Mouse (Mus musculus) midbrain, embryonic 11.5 days (tissue): ENCODE results near the gene Zfp160. TPM values are rescaled to one million over a fixed set of nuclear protein-coding genes. Genes with fewer than 3 reads are reported as not detected.
"Not testable (repeated sequence)": the region's sequence is repeated elsewhere in the genome, so short reads cannot be mapped to it uniquely, and the experiment has no call there.

Experiments used
- ATAC-seq: fragments of 200-750 bp; cut with Nextera tagmentation; 2 replicates; pipeline ENCODE4 v1.8.0; 2017; ENCODE audit warnings: moderate TSS enrichment, moderate library complexity; ENCODE audit not compliant: low FRiP score
- DNase-seq: peaks from one replicate; pipeline ENCODE4 v3.0.0; 2015; ENCODE audit warnings: low spot score; ENCODE audit errors: missing footprints
- H3K27ac ChIP-seq: fragments of 300-500 bp; sonication (generic); 2 replicates; pipeline ENCODE4 v1.5.1; 2014; ENCODE audit warnings: low read depth, low read length
- H3K27me3 ChIP-seq: fragments of 300-500 bp; sonication (generic); 2 replicates; pipeline ENCODE4 v1.6.1; 2014; ENCODE audit warnings: mild to moderate bottlenecking, low read length, moderate library complexity, mixed read lengths; ENCODE audit not compliant: control insufficient read depth, insufficient read depth
- H3K36me3 ChIP-seq: fragments of 300-500 bp; sonication (generic); 2 replicates; pipeline ENCODE4 v1.6.1; 2014; ENCODE audit warnings: mild to moderate bottlenecking, low read length, moderate library complexity, mixed read lengths; ENCODE audit not compliant: control insufficient read depth, insufficient read depth
- H3K4me1 ChIP-seq: fragments of 300-500 bp; sonication (generic); 2 replicates; pipeline ENCODE4 v1.6.1; 2014; ENCODE audit warnings: low read length; ENCODE audit not compliant: control insufficient read depth, insufficient read depth
- H3K4me2 ChIP-seq: fragments of 300-500 bp; sonication (generic); 2 replicates; pipeline ENCODE4 v1.6.1; 2014; ENCODE audit warnings: mild to moderate bottlenecking, moderate library complexity
- H3K4me3 ChIP-seq: fragments of 300-500 bp; sonication (generic); 2 replicates; pipeline ENCODE4 v1.5.1; 2014; ENCODE audit warnings: low read depth, low read length
- H3K9ac ChIP-seq: fragments of 300-500 bp; sonication (generic); 2 replicates; pipeline ENCODE4 v1.6.1; 2014; ENCODE audit warnings: low read length
- H3K9me3 ChIP-seq: fragments of 300-500 bp; sonication (generic); 2 replicates; pipeline ENCODE4 v1.6.1; 2016; ENCODE audit warnings: low read length; ENCODE audit not compliant: control insufficient read depth
- WGBS: fragments of 180-500 bp; shearing (Covaris S2); extraction: QIAGEN DNeasy Blood & Tissue Kit; methylation state at CpG from one replicate; pipeline ENCODE4 v1.1.7; 2014; 5-methylcytosine and 5-hydroxymethylcytosine counted together
- polyA plus RNA-seq: library from polyadenylated mRNA; unstranded; fragments of >200 nt; fragmentation: Nextera tagmentation; extraction: Ambion mirVana; gene quantifications from 2 replicates; pipeline ENCODE4 v1.2.1, GENCODE M21; 2014

The Zfp160 gene
- 15.9 and 18.5 TPM in 2 replicates for polyA plus RNA-seq

DNA sequence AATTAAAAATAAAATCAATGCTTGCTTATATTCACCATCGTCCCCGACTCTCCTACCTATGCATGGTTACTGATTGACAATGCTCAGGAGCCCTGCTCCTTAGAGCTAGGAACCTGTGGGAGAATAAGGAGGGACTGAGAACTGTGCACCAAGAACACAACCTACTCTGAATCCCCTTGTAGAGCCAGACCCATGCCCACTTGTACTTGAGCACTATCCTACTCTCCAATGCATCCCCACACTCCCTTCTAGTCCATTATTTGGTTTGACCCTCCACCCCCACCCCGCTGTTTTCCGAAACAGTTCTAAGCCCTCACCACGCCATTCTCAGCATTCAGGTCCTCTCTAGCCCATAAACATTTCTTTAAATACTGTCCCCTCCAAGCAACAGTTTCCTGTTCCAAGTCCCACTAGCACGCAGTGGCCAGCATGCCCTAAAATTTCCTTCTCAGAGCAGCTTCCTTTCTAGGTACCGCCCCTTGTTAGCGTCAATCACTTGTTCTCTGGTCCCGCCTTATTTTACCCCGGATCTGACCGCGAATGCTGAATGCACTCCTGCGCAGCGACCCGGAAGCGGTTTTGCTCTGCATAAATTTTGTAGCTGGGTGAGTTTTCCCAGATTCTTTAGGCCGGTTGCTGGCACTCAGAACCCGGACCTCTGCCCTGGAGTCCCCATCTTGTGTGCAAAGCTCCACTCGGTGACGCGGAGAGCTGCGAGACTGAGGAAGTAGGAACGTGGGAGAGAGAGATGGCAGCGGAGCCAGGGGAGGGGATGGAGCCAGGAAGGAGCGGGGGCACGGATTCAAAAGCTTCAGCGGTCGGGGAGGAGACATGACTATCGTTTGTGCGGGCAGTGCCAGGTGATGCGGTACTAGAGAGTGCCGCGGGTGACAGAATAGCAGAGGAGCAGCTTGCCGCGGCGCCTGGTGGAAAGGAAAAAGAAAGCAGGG is at the start of gene Zfp160:
Zfp160 (plus strand) TSS at position 522 of the 950 bp plus-strand sequence.
- Histone ChIP-seq H3K27me3 (no peaks in the 10 kb centered on the region), H3K36me3 (peaks cover 11% of the 10 kb centered on the region; the same call in 1 of the 2 replicates), H3K4me3 (peak within 1 kb of the TSS; percentile 84), H3K4me2 (peak within 1 kb of the TSS; percentile 85), H3K27ac (peak within 1 kb of the TSS; percentile 33; the same call in 1 of the 2 replicates), H3K4me1 (peaks cover 8% of the 10 kb centered on the region), H3K9me3 (no peaks in the 10 kb centered on the region), H3K9ac (peak within 1 kb of the TSS; percentile 71)
- ATAC-seq = peak; percentile 98
- DNase-seq = peak; percentile 99
- WGBS = 5% methylated on average over 36 of the region's 36 CpGs

GRCm38 (mm10) chr17:20960386-20960785 is 48.3 kb upstream of the Zfp160 start:
- Histone ChIP-seq H3K27me3 (no peaks in the 10 kb centered on the region), H3K9me3 (no peaks in the 10 kb centered on the region), H3K4me2 (no peak overlapping the region), H3K4me1 (no peaks in the 10 kb centered on the region), H3K36me3 (peaks cover 72% of the 10 kb centered on the region), H3K27ac (no peak overlapping the region), H3K9ac (no peak overlapping the region), H3K4me3 (no peak overlapping the region)
- DNase-seq = peak; percentile 81
- ATAC-seq = no peak
- 93% methylated on average over 5 of the region's 5 CpGs for WGBS

DNA sequence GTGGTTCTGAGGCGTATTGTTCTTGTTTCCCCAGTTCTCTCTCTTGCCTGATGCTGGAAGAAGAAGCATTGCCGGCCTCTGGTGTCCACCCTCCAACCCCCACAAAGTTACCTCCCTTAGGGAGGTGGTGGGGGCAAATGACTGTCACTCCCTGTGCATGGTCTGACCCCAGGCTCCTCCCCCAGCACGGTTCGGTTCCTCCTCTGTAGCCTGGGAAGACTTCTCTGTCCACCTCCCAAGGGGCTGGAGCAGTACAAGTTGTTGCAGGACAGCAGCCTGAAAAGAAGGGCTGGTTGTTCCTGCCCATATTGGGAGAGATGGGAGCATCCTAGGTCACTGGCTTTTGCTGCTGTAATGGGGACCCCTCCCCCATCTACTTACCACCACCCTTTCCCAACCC is 43.3 kb upstream of the Zfp160 start:
- H3K9me3 ChIP-seq = no peaks in the 10 kb centered on the region
- no peaks in the 10 kb centered on the region for H3K4me1 ChIP-seq
- H3K4me2 ChIP-seq = no peak overlapping the region
- WGBS = 98% methylated on average over 4 of the region's 4 CpGs
- H3K4me3 ChIP-seq = no peak overlapping the region
- DNase-seq (no peak), ATAC-seq (peak; percentile 39; the same call in 1 of the 2 replicates)
- no peaks in the 10 kb centered on the region for H3K27me3 ChIP-seq
- no peak overlapping the region for H3K27ac ChIP-seq
- H3K9ac ChIP-seq = no peak overlapping the region
- H3K36me3 ChIP-seq = peaks cover 45% of the 10 kb centered on the region

- peaks cover 34% of the 10 kb centered on the region for H3K36me3 ChIP-seq
- H3K4me1 ChIP-seq = no peaks in the 10 kb centered on the region
- ATAC-seq (no peak), DNase-seq (peak; percentile 51)
- no peak overlapping the region for H3K4me2 ChIP-seq
- H3K9ac ChIP-seq = no peak overlapping the region
- H3K27me3 ChIP-seq = no peaks in the 10 kb centered on the region
- H3K9me3 ChIP-seq = no peaks in the 10 kb centered on the region
- no peak overlapping the region for H3K4me3 ChIP-seq
- H3K27ac ChIP-seq = no peak overlapping the region
These were observed 42.0 kb upstream of the Zfp160 start for GRCm38 (mm10) chr17:20966681-20967080.

- Histone ChIP-seq H3K9ac (no peak overlapping the region), H3K36me3 (no peaks in the 10 kb centered on the region), H3K4me1 (no peaks in the 10 kb centered on the region), H3K27me3 (no peaks in the 10 kb centered on the region), H3K27ac (no peak overlapping the region), H3K4me3 (no peak overlapping the region), H3K9me3 (no peaks in the 10 kb centered on the region), H3K4me2 (no peak overlapping the region)
- no peak for ATAC-seq
- no peak for DNase-seq
- WGBS = 67% methylated on average over 2 of the region's 2 CpGs
These were observed 15.0 kb upstream of the Zfp160 start for GRCm38 (mm10) chr17:20993716-20994115.

- H3K4me2 ChIP-seq = no peak within 1 kb of the TSS
These were observed 12.3 kb upstream of the Zfp160 start, which contains the start of gene Vmn1r233 for GRCm38 (mm10) chr17:20996364-20996763. Gene Vmn1r233 (minus strand): TSS chr17:20996464.

GRCm38 (mm10) chr17:21009726-21010125 is 1.0 kb downstream of the Zfp160 start:
- H3K4me3 ChIP-seq = peak overlapping the region; percentile 84
- DNase-seq (no peak), ATAC-seq (no peak)
- WGBS = 48% methylated on average over 1 of the region's 1 CpGs
- H3K27me3 ChIP-seq = no peaks in the 10 kb centered on the region
- H3K27ac ChIP-seq = no peak overlapping the region
- no peaks in the 10 kb centered on the region for H3K9me3 ChIP-seq
- peak overlapping the region; percentile 71 for H3K9ac ChIP-seq
- H3K4me2 ChIP-seq = peak overlapping the region; percentile 85
- peaks cover 11% of the 10 kb centered on the region; the same call in 1 of the 2 replicates for H3K36me3 ChIP-seq
- H3K4me1 ChIP-seq = peaks cover 8% of the 10 kb centered on the region

More at GRCm38 (mm10) chr17:20996364-20996763, 12.3 kb upstream of the Zfp160 start, which contains the start of gene Vmn1r233:
- Histone ChIP-seq H3K27ac (no peak within 1 kb of the TSS), H3K9me3 (no peaks in the 10 kb centered on the region), H3K9ac (no peak within 1 kb of the TSS), H3K27me3 (no peaks in the 10 kb centered on the region), H3K4me3 (no peak within 1 kb of the TSS), H3K4me1 (no peaks in the 10 kb centered on the region), H3K36me3 (no peaks in the 10 kb centered on the region)
- DNase-seq = no peak
- ATAC-seq = no peak

DNA sequence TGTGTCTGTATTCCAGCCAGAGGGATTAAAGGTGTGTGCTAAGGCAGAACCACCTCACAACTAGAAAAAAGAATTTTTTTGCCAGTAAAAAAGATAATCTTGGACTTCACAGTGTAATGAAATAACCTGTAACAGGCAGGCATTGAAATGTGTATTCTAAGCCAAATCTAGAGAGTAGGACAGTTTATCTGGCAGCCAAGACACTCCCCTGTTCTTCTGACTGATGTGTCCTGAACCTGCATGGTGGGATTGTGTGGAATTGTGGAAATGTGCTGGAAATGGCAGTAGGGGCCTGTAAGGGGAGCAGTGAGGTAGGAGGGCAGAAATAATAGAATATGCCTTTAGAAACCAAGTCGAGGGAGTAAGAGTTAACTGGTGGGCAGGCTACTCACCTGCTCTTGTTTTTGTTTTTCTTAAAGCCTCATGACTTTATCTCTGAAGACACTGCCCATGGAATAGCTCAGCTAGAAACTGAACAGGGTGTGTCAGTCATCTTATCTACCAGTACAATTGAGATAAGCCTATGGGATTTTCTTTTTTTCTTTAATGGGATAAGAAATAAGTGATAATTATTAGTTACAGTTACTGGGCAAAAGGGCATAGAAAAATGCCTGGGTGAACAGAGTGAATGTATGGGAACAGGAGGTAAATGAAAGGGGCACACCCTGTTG is 9.8 kb downstream of the Zfp160 start:
- ATAC-seq (no peak), DNase-seq (no peak)
- Histone ChIP-seq H3K4me2 (no peak overlapping the region), H3K9me3 (no peaks in the 10 kb centered on the region), H3K27me3 (no peaks in the 10 kb centered on the region), H3K27ac (no peak overlapping the region), H3K4me1 (no peaks in the 10 kb centered on the region), H3K9ac (no peak overlapping the region), H3K4me3 (no peak overlapping the region), H3K36me3 (peaks cover 21% of the 10 kb centered on the region)
- 83% methylated on average over 1 of the region's 1 CpGs for WGBS

GRCm38 (mm10) chr17:21048020-21048419 is 39.3 kb downstream of the Zfp160 start:
- H3K27me3 ChIP-seq, DNase-seq, H3K36me3 ChIP-seq, H3K4me3 ChIP-seq, H3K4me2 ChIP-seq, H3K27ac ChIP-seq, H3K9me3 ChIP-seq, H3K4me1 ChIP-seq, ATAC-seq, H3K9ac ChIP-seq: not testable (repeated sequence)
- WGBS = 97% methylated on average over 9 of the region's 9 CpGs
